Mouse (Mus musculus) CH12.LX (cell line): ENCODE data around the gene Ptch2. TPM values are rescaled to one million over a fixed set of nuclear protein-coding genes. Genes with fewer than 3 reads are reported as not detected.

ENCODE experiments used
- DNase-seq: peaks from one replicate; pipeline ENCODE4 v3.0.0-alpha.2; 2013; ENCODE audit errors: extremely low read depth
- H3K27ac ChIP-seq: 2 replicates; pipeline ENCODE4 v1.5.1; 2012; ENCODE audit warnings: low read depth, mild to moderate bottlenecking, control low read depth, moderate library complexity; ENCODE audit not compliant: insufficient read depth
- H3K27me3 ChIP-seq: replicated peaks from 2 replicates; pipeline ENCODE3; 2012; ENCODE audit warnings: inconsistent platforms
- H3K36me3 ChIP-seq, 2 experiments: replicated peaks in 1 of 2; 2 replicates each; pipeline versions ENCODE3 to v1.6.1; 2012; ENCODE audit warnings: inconsistent platforms in 1 of 2, low read length in 1 of 2, mild to moderate bottlenecking in 1 of 2, mixed read lengths in 1 of 2, moderate library complexity in 1 of 2; ENCODE audit not compliant: control insufficient read depth in 1 of 2, insufficient read depth in 1 of 2
- H3K4me1 ChIP-seq, 2 experiments: 2 replicates each; pipeline ENCODE4 v1.6.1; 2012; ENCODE audit warnings: inconsistent platforms in 1 of 2, moderate library complexity in 1 of 2; ENCODE audit not compliant: insufficient read depth in 2 of 2, control insufficient read depth in 1 of 2
- H3K4me2 ChIP-seq: 2 replicates; pipeline ENCODE4 v1.6.1; 2012; ENCODE audit warnings: low read depth, mild to moderate bottlenecking, control low read depth; ENCODE audit not compliant: poor library complexity, insufficient read depth, severe bottlenecking
- H3K4me3 ChIP-seq, 3 experiments: fragments of 150-350 bp in 1 of 3; sonication (generic) in 1 of 3; replicated peaks in 1 of 3; 2 replicates each; pipeline versions ENCODE3 to v1.5.1; 2011 to 2012; ENCODE audit warnings: low read depth in 2 of 3, low read length in 2 of 3, mild to moderate bottlenecking in 2 of 3, moderate library complexity in 2 of 3, control low read depth in 1 of 3, improper control_type of control experiment in 1 of 3, inconsistent platforms in 1 of 3, mixed read lengths in 1 of 3; ENCODE audit not compliant: poor library complexity in 1 of 3
- H3K79me2 ChIP-seq: replicated peaks from 2 replicates; pipeline ENCODE4 v1.6.1; 2012; ENCODE audit warnings: mild to moderate bottlenecking, moderate library complexity; ENCODE audit not compliant: control insufficient read depth, poor library complexity, insufficient read depth, severe bottlenecking; ENCODE audit errors: extremely low read depth
- H3K9ac ChIP-seq: 2 replicates; pipeline ENCODE4 v1.6.1; 2012; ENCODE audit warnings: low read depth, mild to moderate bottlenecking, control low read depth, moderate library complexity; ENCODE audit not compliant: insufficient read depth
- H3K9me3 ChIP-seq: replicated peaks from 2 replicates; pipeline ENCODE3; 2012; ENCODE audit warnings: low read length, inconsistent platforms, mixed read lengths
- CHD2 ChIP-seq: IDR thresholded peaks from 2 replicates; pipeline ENCODE4 v1.6.1; 2011; ENCODE audit warnings: low read length, improper control_type of control experiment
- CTCF ChIP-seq, 2 experiments: IDR thresholded peaks in 1 of 2; conservative IDR thresholded peaks in 1 of 2; 2 replicates each; pipeline ENCODE4 v1.5.1; 2011 to 2012; ENCODE audit warnings: low read depth in 2 of 2, low read length in 2 of 2, improper control_type of control experiment in 1 of 2, inconsistent platforms in 1 of 2, mild to moderate bottlenecking in 1 of 2, moderate library complexity in 1 of 2
- ELF1 ChIP-seq: IDR thresholded peaks from 2 replicates; pipeline ENCODE4 v1.6.1; 2014; ENCODE audit warnings: low read depth, mild to moderate bottlenecking, inconsistent platforms, low read length, improper control_type of control experiment
- GABPA ChIP-seq: IDR thresholded peaks from 2 replicates; pipeline ENCODE4 v1.6.1; 2012; ENCODE audit warnings: low read depth, low read length, improper control_type of control experiment, inconsistent platforms; ENCODE audit not compliant: insufficient replicate concordance
- KAT2A ChIP-seq: IDR thresholded peaks from 2 replicates; pipeline ENCODE4 v1.6.1; 2012; ENCODE audit warnings: low read length, improper control_type of control experiment, inconsistent platforms; ENCODE audit not compliant: insufficient replicate concordance
- MEF2A ChIP-seq: IDR thresholded peaks from 2 replicates; pipeline ENCODE4 v1.6.1; 2014; ENCODE audit warnings: low read depth, mild to moderate bottlenecking, inconsistent platforms, low read length, improper control_type of control experiment, borderline replicate concordance
- POLR2A ChIP-seq: IDR thresholded peaks from 2 replicates; pipeline ENCODE4 v1.6.1; 2011; ENCODE audit warnings: low read depth, mild to moderate bottlenecking, improper control_type of control experiment, low read length
- POLR2AphosphoS2 ChIP-seq: IDR thresholded peaks from 2 replicates; pipeline ENCODE4 v1.6.1; 2011; ENCODE audit warnings: low read depth, low read length, improper control_type of control experiment
- RAD21 ChIP-seq: IDR thresholded peaks from 2 replicates; pipeline ENCODE4 v1.6.1; 2011; ENCODE audit warnings: low read depth, mild to moderate bottlenecking, low read length, improper control_type of control experiment, moderate library complexity
- RCOR1 ChIP-seq: conservative IDR thresholded peaks from 2 replicates; pipeline ENCODE4 v1.6.1; 2012; ENCODE audit warnings: low read depth, mild to moderate bottlenecking, inconsistent platforms, low read length, improper control_type of control experiment
- SMC3 ChIP-seq: IDR thresholded peaks from 2 replicates; pipeline ENCODE4 v1.6.1; 2011; ENCODE audit warnings: low read depth, low read length, improper control_type of control experiment
- ZMIZ1 ChIP-seq: IDR thresholded peaks from 2 replicates; pipeline ENCODE4 v1.6.1; 2012; ENCODE audit warnings: low read depth, mild to moderate bottlenecking, inconsistent platforms, low read length, improper control_type of control experiment
- ZNF384 ChIP-seq: IDR thresholded peaks from 2 replicates; pipeline ENCODE4 v1.6.1; 2012; ENCODE audit warnings: low read depth, low read length, improper control_type of control experiment, inconsistent platforms
- dilution Hi-C: fragments of 300-500 bp; cut with MboI; formaldehyde crosslinking; loops from 2 replicates; pipeline ENCODE4 v1.14.3; 2020; ENCODE audit warnings: low sequenced_read_pairs; ENCODE audit not compliant: extremely low pct_unique_long_range_greater_than_20kb, extremely low pct_ligation_motif_present
- in situ Hi-C: fragments of 300-500 bp; cut with MboI; formaldehyde crosslinking; loops from 3 replicates; pipeline ENCODE4 v1.14.3; 2019; ENCODE audit warnings: low sequenced_read_pairs, low pct_ligation_motif_present, low pct_unique_long_range_greater_than_20kb, mixed read lengths
- polyA plus RNA-seq: library from polyadenylated mRNA; unstranded; fragments of >175 nt; gene quantifications from 2 replicates; pipeline ENCODE4 v1.2.1, GENCODE M21; 2012; ENCODE audit warnings: low read depth; ENCODE audit not compliant: insufficient read length
- total RNA-seq, 2 experiments: library from RNA; depleted of rRNA; stranded (reverse); fragments of 300-350 nt in 1 of 2; fragments of >200 nt in 1 of 2; gene quantifications; 2 replicates each; pipeline ENCODE4 v1.2.3; 2012 to 2014

The Ptch2 gene
- total and polyA plus RNA-seq, 3 experiments, result 0.21 to 0.79 TPM; not detected in 1

- TF ChIP-seq ZNF384 (no peak), CHD2 (peak; percentile 52; the same call in 1 of the 2 replicates), GABPA (no peak), CTCF (conservative IDR thresholded peaks at IDR 0.05 in 1 of 2, IDR thresholded peaks at IDR 0.05 in 1 of 2; ENCODE audit: low read depth in 2 of 2, low read length in 2 of 2) (peak in 1 of 2 experiments; percentile 18; a peak in 1 of 4 replicates), RAD21 (no peak), KAT2A (no peak), ELF1 (no peak), MEF2A (no peak)
These were observed 53.7 kb downstream of the Ptch2 start (continued) for GRCm38 (mm10) chr4:117149291-117150211.

- peaks cover 32% of the 10 kb centered on the region for H3K79me2 ChIP-seq
- TF ChIP-seq POLR2A (peak; percentile 52; the same call in 1 of the 2 replicates), SMC3 (no peak), POLR2AphosphoS2 (peak; percentile 96), ZMIZ1 (peak; percentile 24; the same call in 1 of the 2 replicates)
- H3K4me2 ChIP-seq, result no peak overlapping the region
- peaks cover 65 to 75% of the 10 kb centered on the region in 2 experiments for H3K36me3 ChIP-seq
- dilution Hi-C loops (no loop called here), in situ Hi-C loops (no loop called here)
- H3K9ac ChIP-seq, result no peak overlapping the region
- H3K4me1 ChIP-seq, result peaks cover 10 to 27% of the 10 kb centered on the region in 2 experiments
- H3K27ac ChIP-seq, result no peak overlapping the region
- H3K4me3 ChIP-seq, result no peak overlapping the region
- no peaks in the 10 kb centered on the region for H3K27me3 ChIP-seq
- DNase-seq, result no peak
- H3K9me3 ChIP-seq, result no peaks in the 10 kb centered on the region
These were observed 54.4 kb downstream of the Ptch2 start for GRCm38 (mm10) chr4:117150212-117150733.

DNA sequence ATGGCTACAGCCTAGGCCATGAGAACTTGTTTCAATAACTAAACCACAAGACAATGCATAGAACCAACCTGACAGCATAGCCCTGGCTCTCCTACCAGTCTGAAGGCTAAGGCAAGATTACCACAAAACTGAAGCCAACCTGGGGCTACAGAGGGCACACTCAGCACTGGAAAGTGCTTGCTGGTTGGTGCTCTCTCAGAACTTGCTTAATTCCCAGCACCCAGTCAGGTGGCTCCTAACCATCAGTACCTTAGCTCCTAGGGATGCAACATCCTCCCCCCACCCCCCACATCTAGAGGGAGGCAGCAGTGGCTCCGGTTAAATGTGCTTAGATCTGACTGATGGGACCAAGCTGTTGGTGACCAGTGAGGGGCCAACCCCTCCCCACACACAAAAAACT is 55.5 kb downstream of the Ptch2 start:
- peaks cover 37% of the 10 kb centered on the region for H3K79me2 ChIP-seq
- H3K9ac ChIP-seq, result no peak overlapping the region
- H3K4me1 ChIP-seq, result peaks cover 10 to 28% of the 10 kb centered on the region in 2 experiments
- in situ Hi-C loops (no loop called here), dilution Hi-C loops (no loop called here)
- peaks cover 66 to 76% of the 10 kb centered on the region in 2 experiments for H3K36me3 ChIP-seq
- TF ChIP-seq POLR2A (peak; percentile 34; the same call in 1 of the 2 replicates), RCOR1 (no peak)
- no peak for DNase-seq
- no peaks in the 10 kb centered on the region for H3K27me3 ChIP-seq
- no peaks in the 10 kb centered on the region for H3K9me3 ChIP-seq
- H3K27ac ChIP-seq, result no peak overlapping the region
- H3K4me2 ChIP-seq, result no peak overlapping the region
- H3K4me3 ChIP-seq, result no peak overlapping the region
